Mouse (Mus musculus) liver, embryonic 16.5 days (tissue): ENCODE measurements around the gene Adamtsl1. TPM values are rescaled to one million over a fixed set of nuclear protein-coding genes. Genes with fewer than 3 reads are reported as not detected.

ENCODE experiments used
- ATAC-seq: fragments of 200-750 bp; cut with Nextera tagmentation; 2 replicates; pipeline ENCODE4 v1.8.0; 2017; ENCODE audit warnings: low read depth, mild to moderate bottlenecking, moderate number of reproducible peaks, moderate library complexity
- H3K27ac ChIP-seq: fragments of 300-500 bp; sonication (generic); 2 replicates; pipeline ENCODE4 v1.5.1; 2014; ENCODE audit warnings: mild to moderate bottlenecking, low read length
- H3K27me3 ChIP-seq: fragments of 300-500 bp; sonication (generic); 2 replicates; pipeline ENCODE4 v1.6.1; 2014; ENCODE audit warnings: low read depth, low read length, mixed read lengths; ENCODE audit not compliant: control insufficient read depth, insufficient read depth
- H3K36me3 ChIP-seq: fragments of 300-500 bp; sonication (generic); 2 replicates; pipeline ENCODE4 v1.6.1; 2014; ENCODE audit warnings: mild to moderate bottlenecking; ENCODE audit not compliant: control insufficient read depth, insufficient read depth
- H3K4me1 ChIP-seq: fragments of 300-500 bp; sonication (generic); 2 replicates; pipeline ENCODE4 v1.6.1; 2014; ENCODE audit warnings: low read depth, low read length, mixed read lengths; ENCODE audit not compliant: control insufficient read depth
- H3K4me2 ChIP-seq: fragments of 300-500 bp; sonication (generic); 2 replicates; pipeline ENCODE4 v1.6.1; 2014; ENCODE audit warnings: low read depth, low read length, mixed read lengths
- H3K4me3 ChIP-seq: fragments of 300-500 bp; sonication (generic); 2 replicates; pipeline ENCODE4 v1.5.1; 2014; ENCODE audit warnings: low read depth, mild to moderate bottlenecking, low read length
- H3K9ac ChIP-seq: fragments of 300-500 bp; sonication (generic); 2 replicates; pipeline ENCODE4 v1.6.1; 2014; ENCODE audit warnings: low read depth, low read length
- H3K9me3 ChIP-seq: fragments of 300-500 bp; sonication (generic); replicated peaks from 2 replicates; pipeline ENCODE4 v1.6.1; 2016; ENCODE audit warnings: low read length; ENCODE audit not compliant: control insufficient read depth
- WGBS: fragments of 180-500 bp; shearing (Covaris S2); extraction: QIAGEN DNeasy Blood & Tissue Kit; methylation state at CpG from one replicate; pipeline ENCODE4 v1.1.7; 2014; ENCODE audit not compliant: insufficient replicate concordance; 5-methylcytosine and 5-hydroxymethylcytosine counted together
- polyA plus RNA-seq: library from polyadenylated mRNA; unstranded; fragments of >200 nt; fragmentation: Nextera tagmentation; extraction: Ambion mirVana; gene quantifications from 2 replicates; pipeline ENCODE4 v1.2.1, GENCODE M21; 2015

Gene Adamtsl1
- polyA plus RNA-seq, 1 experiment from 2014 or later: 0.67 TPM

- Histone ChIP-seq H3K27ac (no peak overlapping the region), H3K4me3 (no peak overlapping the region), H3K4me1 (no peaks in the 10 kb centered on the region), H3K9me3 (no peaks in the 10 kb centered on the region), H3K36me3 (no peaks in the 10 kb centered on the region), H3K9ac (no peak overlapping the region), H3K27me3 (no peaks in the 10 kb centered on the region), H3K4me2 (no peak overlapping the region)
- WGBS: 49% methylated on average over 7 of the region's 7 CpGs
- ATAC-seq: no peak
Measured at GRCm38 (mm10) chr4:86310806-86311730, 797.1 kb downstream of the Adamtsl1 start.

GRCm38 (mm10) chr4:86312366-86312765 is 798.4 kb downstream of the Adamtsl1 start:
- Histone ChIP-seq H3K9ac (no peak overlapping the region), H3K9me3 (no peaks in the 10 kb centered on the region), H3K4me2 (no peak overlapping the region), H3K27ac (no peak overlapping the region), H3K36me3 (no peaks in the 10 kb centered on the region), H3K4me3 (no peak overlapping the region), H3K4me1 (no peaks in the 10 kb centered on the region), H3K27me3 (no peaks in the 10 kb centered on the region)
- WGBS: 68% methylated on average over 2 of the region's 2 CpGs
- no peak for ATAC-seq

GRCm38 (mm10) chr4:86314442-86314841 is 800.5 kb downstream of the Adamtsl1 start:
- no peaks in the 10 kb centered on the region for H3K36me3 ChIP-seq
- 77% methylated on average over 3 of the region's 3 CpGs for WGBS
- H3K4me2 ChIP-seq: no peak overlapping the region
- H3K27ac ChIP-seq: no peak overlapping the region
- H3K27me3 ChIP-seq: no peaks in the 10 kb centered on the region
- no peak overlapping the region for H3K4me3 ChIP-seq
- H3K9ac ChIP-seq: no peak overlapping the region
- ATAC-seq: no peak
- H3K4me1 ChIP-seq: no peaks in the 10 kb centered on the region
- no peaks in the 10 kb centered on the region for H3K9me3 ChIP-seq

- H3K27ac ChIP-seq: no peak overlapping the region
- no peak overlapping the region for H3K4me3 ChIP-seq
- H3K4me2 ChIP-seq: no peak overlapping the region
- no peaks in the 10 kb centered on the region for H3K4me1 ChIP-seq
- no peaks in the 10 kb centered on the region for H3K36me3 ChIP-seq
- ATAC-seq: no peak
- WGBS: 50% methylated on average over 4 of the region's 4 CpGs
- no peak overlapping the region for H3K9ac ChIP-seq
- H3K9me3 ChIP-seq: no peaks in the 10 kb centered on the region
- no peaks in the 10 kb centered on the region for H3K27me3 ChIP-seq
Measured at GRCm38 (mm10) chr4:86315122-86315521, 801.1 kb downstream of the Adamtsl1 start.

- 63% methylated on average over 3 of the region's 3 CpGs for whole genome bisulfite sequencing
- Histone ChIP-seq H3K27ac (no peak overlapping the region), H3K4me3 (no peak overlapping the region), H3K9ac (no peak overlapping the region), H3K9me3 (no peaks in the 10 kb centered on the region), H3K27me3 (no peaks in the 10 kb centered on the region), H3K36me3 (no peaks in the 10 kb centered on the region), H3K4me1 (no peaks in the 10 kb centered on the region), H3K4me2 (no peak overlapping the region)
- no peak for ATAC-seq
Measured at GRCm38 (mm10) chr4:86317916-86318542, 804.1 kb downstream of the Adamtsl1 start.

GRCm38 (mm10) chr4:86325411-86325810 is 811.4 kb downstream of the Adamtsl1 start:
- WGBS: 40% methylated on average over 2 of the region's 2 CpGs

GRCm38 (mm10) chr4:86326003-86326402 is 812.0 kb downstream of the Adamtsl1 start:
- H3K9ac ChIP-seq: no peak overlapping the region
- no peak overlapping the region for H3K4me2 ChIP-seq
- H3K27me3 ChIP-seq: no peaks in the 10 kb centered on the region
- no peaks in the 10 kb centered on the region for H3K9me3 ChIP-seq
- H3K4me3 ChIP-seq: no peak overlapping the region
- no peaks in the 10 kb centered on the region for H3K36me3 ChIP-seq
- no peak for ATAC-seq
- H3K27ac ChIP-seq: no peak overlapping the region
- 59% methylated on average over 5 of the region's 5 CpGs for WGBS
- H3K4me1 ChIP-seq: no peaks in the 10 kb centered on the region

More at GRCm38 (mm10) chr4:86325411-86325810, 811.4 kb downstream of the Adamtsl1 start:
- Histone ChIP-seq H3K36me3 (no peaks in the 10 kb centered on the region), H3K4me3 (no peak overlapping the region), H3K9ac (no peak overlapping the region), H3K9me3 (no peaks in the 10 kb centered on the region), H3K27me3 (no peaks in the 10 kb centered on the region), H3K4me2 (no peak overlapping the region), H3K4me1 (no peaks in the 10 kb centered on the region), H3K27ac (no peak overlapping the region)
- no peak for ATAC-seq

GRCm38 (mm10) chr4:86326638-86327037 is 812.7 kb downstream of the Adamtsl1 start:
- no peaks in the 10 kb centered on the region for H3K27me3 ChIP-seq
- no peak overlapping the region for H3K9ac ChIP-seq
- no peaks in the 10 kb centered on the region for H3K4me1 ChIP-seq
- no peak overlapping the region for H3K4me3 ChIP-seq
- no peaks in the 10 kb centered on the region for H3K9me3 ChIP-seq
- ATAC-seq: no peak
- H3K36me3 ChIP-seq: no peaks in the 10 kb centered on the region
- H3K4me2 ChIP-seq: no peak overlapping the region
- WGBS: 71% methylated on average over 8 of the region's 8 CpGs
- H3K27ac ChIP-seq: no peak overlapping the region

- H3K4me3 ChIP-seq: no peak overlapping the region
- H3K27me3 ChIP-seq: no peaks in the 10 kb centered on the region
- H3K27ac ChIP-seq: no peak overlapping the region
- no peaks in the 10 kb centered on the region for H3K36me3 ChIP-seq
- no peak overlapping the region for H3K9ac ChIP-seq
- no peaks in the 10 kb centered on the region for H3K4me1 ChIP-seq
- no peak for ATAC-seq
- WGBS: 56% methylated on average over 1 of the region's 1 CpGs
- H3K9me3 ChIP-seq: no peaks in the 10 kb centered on the region
- no peak overlapping the region for H3K4me2 ChIP-seq
Measured at GRCm38 (mm10) chr4:86329481-86329880, 815.5 kb downstream of the Adamtsl1 start.
